Mouse (Mus musculus) kidney, adult 8-10 months (tissue): ENCODE measurements around the gene S1pr5.
A peak's percentile ranks its signal among the peaks of the same experiment; 100 is the strongest.
"Not testable (repeated sequence)": the region's sequence is repeated elsewhere in the genome, so short reads cannot be mapped to it uniquely, and the experiment has no call there.

ENCODE experiments used
- DNase-seq, 2 experiments: peaks; one replicate each; pipeline ENCODE4 v3.0.0; 2022

Gene S1pr5

GRCm38 (mm10) chr9:21236991-21237367, 11.3 kb downstream of the S1pr5 start:
- DNase-seq: no peak

- DNase-seq: no peak
Measured at GRCm38 (mm10) chr9:21235341-21235740, 12.9 kb downstream of the S1pr5 start.

DNA sequence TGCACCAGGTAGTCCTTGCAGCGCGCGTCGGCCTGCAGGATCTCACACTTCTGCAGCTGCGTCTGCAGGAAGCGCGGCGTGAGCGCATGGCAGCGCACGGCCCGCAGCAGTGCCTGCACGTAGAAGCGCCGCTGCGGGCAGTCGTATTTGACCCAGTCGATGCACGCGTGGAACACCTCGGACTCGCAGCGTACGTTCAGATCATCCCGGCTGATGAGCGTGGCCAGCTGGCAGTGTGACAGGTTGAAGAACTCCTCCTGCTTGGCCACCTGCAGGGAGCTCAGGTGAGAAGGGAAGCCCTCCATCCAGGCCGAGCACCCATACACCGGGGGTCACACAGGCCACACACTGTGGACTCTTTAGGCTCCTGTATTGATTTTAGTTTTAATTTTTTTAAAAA, 14.4 kb downstream of the S1pr5 start:
- no peak for DNase-seq

DNA sequence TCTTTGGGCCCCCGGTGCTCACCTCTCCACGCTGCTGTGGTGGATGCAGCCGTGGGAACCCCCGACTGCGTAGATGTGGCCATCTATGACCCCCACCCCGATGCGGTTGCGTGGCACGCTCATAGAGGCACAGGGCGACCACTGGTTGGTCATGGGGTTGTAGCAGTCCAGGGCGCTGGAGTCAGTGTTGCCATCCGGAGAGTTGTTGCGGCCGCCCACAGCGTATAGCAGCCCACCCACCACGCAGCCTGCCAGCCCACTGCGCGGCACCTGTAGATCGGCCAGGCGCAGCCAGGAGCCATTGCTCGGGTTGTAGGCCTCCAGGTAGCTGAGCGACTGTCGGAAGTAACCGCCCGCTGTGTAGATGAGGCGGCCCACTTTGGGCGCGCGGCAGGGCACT, 14.9 kb downstream of the S1pr5 start:
- no peak for DNase-seq

- no peak for DNase-seq
Measured at GRCm38 (mm10) chr9:21232867-21233266, 15.4 kb downstream of the S1pr5 start.

DNA sequence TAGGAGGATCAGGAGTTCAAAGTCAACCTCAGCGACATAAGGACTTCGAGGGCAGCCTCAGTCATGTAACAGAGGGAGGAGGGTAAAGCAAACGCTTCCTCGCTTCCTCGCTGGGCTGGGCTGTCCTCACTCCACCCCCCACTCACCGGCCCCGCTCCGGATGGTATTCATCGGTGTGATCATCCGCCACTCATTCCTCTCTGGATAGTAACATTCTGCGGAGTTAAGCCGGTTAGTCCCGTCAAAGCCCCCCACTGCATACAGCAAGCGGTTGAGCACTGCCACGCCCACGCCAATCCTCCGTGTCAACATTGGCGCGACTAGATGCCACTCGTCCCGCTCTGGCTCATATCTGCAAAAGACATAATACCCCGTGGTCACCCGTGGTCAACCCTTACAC, 16.7 kb downstream of the S1pr5 start:
- no peak for DNase-seq

DNA sequence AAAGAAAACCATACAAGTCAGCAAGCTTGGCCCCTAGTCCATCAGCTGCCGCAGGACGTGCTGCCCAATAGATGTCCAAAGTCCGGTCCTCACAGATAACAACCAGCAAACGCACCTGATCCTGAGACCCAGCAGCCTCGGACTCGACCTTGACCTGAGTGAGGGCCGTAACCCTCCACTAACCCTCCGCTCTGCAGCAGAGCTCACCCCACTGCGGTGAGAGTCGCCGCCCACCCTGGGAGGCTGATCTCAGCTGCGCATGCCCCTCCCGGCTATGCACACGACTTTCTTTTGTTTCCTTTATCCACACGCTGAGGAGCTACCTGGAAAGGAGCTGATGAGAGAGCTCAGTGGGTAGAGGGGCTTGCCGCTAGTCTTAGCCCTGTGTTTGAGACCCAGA, 20.9 kb downstream of the S1pr5 start:
- no peak for DNase-seq

GRCm38 (mm10) chr9:21225415-21225758, 22.9 kb downstream of the S1pr5 start:
- DNase-seq: no peak

- DNase-seq: peak; percentile 35 to 40
Measured at GRCm38 (mm10) chr9:21224576-21225414, 23.4 kb downstream of the S1pr5 start.

DNA sequence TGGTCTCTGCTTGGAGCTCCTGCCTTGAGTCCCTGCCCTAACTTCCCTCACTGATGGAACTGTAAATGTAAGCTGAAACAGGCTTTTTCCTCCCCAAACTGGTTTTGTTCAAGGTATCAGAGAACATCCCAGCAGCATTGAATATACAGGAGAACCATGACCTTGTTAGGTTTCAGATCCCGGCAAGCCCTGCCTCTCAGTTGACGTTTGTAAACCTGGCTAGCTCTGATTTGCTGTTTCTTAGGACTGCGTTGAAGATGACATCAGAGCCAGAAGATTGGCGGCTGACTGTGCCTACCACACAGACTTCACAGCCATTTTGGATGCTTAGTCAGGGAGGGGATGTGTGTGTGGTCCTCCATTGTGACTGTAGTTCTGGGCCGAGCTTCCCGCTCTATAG, 24.3 kb downstream of the S1pr5 start:
- no peak for DNase-seq

DNA sequence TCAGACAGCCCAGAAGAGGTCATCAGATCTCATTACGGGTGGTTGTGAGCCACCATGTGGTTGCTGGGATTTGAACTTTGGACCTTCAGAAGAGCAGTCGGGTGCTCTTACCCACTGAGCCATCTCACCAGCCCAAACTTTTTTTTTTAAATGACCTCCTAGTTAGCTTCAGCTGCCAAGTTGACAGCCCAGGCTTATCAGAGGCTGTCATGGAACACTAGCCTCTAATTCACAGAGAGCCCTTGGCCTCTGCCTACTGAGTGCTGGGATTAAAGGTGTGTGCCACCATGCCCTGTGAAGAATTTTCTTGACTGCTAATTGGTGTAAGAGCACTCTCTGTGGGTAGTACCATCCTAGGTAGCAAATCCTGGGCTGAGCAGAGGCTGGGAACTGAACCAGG, 24.8 kb downstream of the S1pr5 start:
- not testable (repeated sequence) for DNase-seq

DNA sequence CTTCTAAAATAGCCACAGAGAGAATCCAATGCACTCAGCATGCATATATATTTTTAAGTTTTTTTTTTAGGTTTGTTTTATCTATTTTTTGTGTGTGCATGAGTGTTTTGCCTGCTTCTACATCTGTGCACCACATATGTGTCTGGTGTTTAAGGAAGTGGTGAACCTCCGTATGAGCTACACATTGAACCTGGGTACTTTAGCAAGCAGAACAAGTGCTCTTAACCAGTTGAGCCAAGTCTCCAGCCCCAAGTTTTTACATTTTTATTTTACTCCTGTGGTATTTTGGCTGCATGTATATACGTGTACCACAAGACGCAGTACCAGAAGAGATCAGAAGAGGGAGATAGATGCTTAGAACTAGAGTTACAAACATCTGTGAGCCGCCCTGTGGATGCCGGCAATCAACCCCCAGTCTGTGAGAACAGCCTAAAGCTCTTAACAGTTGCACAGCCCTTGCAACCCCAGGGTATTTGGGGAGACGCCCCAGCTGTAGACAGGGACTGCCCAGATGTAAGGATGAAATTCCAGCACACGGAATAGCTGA, 26.8 kb downstream of the S1pr5 start:
- peak; percentile 32 to 67 for DNase-seq

- peak; percentile 96 to 98 for DNase-seq
Measured at GRCm38 (mm10) chr9:21220490-21221382, 27.5 kb downstream of the S1pr5 start.

- no peak for DNase-seq
Measured at GRCm38 (mm10) chr9:21219820-21220219, 28.4 kb downstream of the S1pr5 start.

GRCm38 (mm10) chr9:21216050-21216841, 32.0 kb downstream of the S1pr5 start:
- DNase-seq: no peak

DNA sequence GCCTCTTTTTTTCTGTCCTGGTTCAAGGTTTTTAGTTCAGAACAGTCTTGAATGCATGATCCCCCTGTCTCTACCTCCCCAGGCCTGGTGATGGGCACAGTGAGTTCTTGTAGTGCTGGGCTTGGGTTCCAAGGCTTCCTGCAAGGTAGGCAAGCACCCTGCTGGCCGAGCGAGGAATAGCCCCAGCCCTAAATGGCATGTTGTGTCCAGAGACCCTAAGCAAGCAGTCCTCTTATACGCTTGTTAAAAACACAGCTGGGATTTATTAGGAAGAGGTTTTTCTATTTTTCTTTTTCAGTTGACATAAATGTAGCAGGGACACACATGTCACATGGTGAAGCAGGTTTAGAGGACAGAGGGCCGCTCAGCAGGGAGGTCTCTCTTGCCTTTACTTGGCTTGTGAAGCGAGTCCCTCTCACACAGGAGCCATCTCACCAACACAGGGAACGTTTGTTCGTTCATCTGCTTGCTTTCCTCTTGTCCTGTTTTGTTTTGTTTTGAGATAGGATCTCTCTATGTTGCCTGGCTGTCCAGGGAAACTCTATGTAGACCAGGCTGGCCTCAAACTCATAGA, 34.5 kb downstream of the S1pr5 start:
- no peak for DNase-seq

GRCm38 (mm10) chr9:21211624-21212023, 36.6 kb downstream of the S1pr5 start:
- no peak for DNase-seq

- DNase-seq: peak in 1 of 2 experiments; percentile 27
Measured at GRCm38 (mm10) chr9:21210821-21211220, 37.4 kb downstream of the S1pr5 start.

GRCm38 (mm10) chr9:21208626-21209025, 39.6 kb downstream of the S1pr5 start:
- no peak for DNase-seq

DNA sequence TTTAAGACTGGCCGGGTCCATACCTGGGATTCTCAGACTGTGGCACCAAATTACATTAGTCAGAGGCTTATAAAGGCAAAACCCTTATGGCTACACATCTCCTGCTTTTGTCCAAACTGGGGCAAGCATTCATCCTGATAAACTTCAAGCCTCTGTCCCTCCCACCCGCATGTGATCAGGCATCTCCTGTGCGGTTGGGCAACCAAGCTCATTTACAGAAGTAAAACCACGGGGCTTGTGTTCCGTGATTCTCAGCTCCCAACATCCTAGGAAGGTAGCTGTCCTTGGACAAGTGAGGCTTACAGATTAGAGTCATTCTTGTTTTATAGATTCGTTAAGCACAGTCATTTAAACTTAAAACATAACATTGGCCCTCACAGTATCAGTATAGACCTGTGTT, 41.4 kb downstream of the S1pr5 start:
- DNase-seq: no peak

GRCm38 (mm10) chr9:21204528-21205272, 43.5 kb downstream of the S1pr5 start:
- DNase-seq: peak; percentile 70 to 79

- no peak for DNase-seq
Measured at GRCm38 (mm10) chr9:21204156-21204527, 44.1 kb downstream of the S1pr5 start.
